Mouse (Mus musculus) cerebellum, adult 2 months (tissue): ENCODE measurements around the gene Emg1. TPM values are rescaled to one million over a fixed set of nuclear protein-coding genes. Genes with fewer than 3 reads are reported as not detected.
A peak's percentile ranks its signal among the peaks of the same experiment; 100 is the strongest.

Experiments used
- DNase-seq, 2 experiments: peaks; one replicate each; pipeline ENCODE4 v3.0.0; 2021
- H3K27ac ChIP-seq: fragments of 200-500 bp; 2 replicates; pipeline ENCODE4 v1.5.1; 2012; ENCODE audit warnings: low read length, control low read depth, inconsistent platforms; ENCODE audit not compliant: insufficient read depth
- H3K27me3 ChIP-seq: fragments of 200-500 bp; 2 replicates; pipeline ENCODE4 v1.6.1; 2012; ENCODE audit warnings: inconsistent platforms, mild to moderate bottlenecking, low read length, moderate library complexity; ENCODE audit not compliant: control insufficient read depth, insufficient read depth
- H3K4me1 ChIP-seq: fragments of 200-500 bp; 2 replicates; pipeline ENCODE4 v1.6.1; 2011; ENCODE audit warnings: low read length; ENCODE audit not compliant: control insufficient read depth, insufficient read depth
- H3K4me3 ChIP-seq: fragments of 200-500 bp; replicated peaks from 2 replicates; pipeline ENCODE3; 2011; ENCODE audit warnings: mild to moderate bottlenecking, low read depth, low read length, control low read depth; ENCODE audit not compliant: insufficient read depth
- CTCF ChIP-seq: fragments of 200-500 bp; IDR thresholded peaks from 2 replicates; pipeline ENCODE4 v1.5.1; 2011; ENCODE audit warnings: low read depth, mild to moderate bottlenecking, control low read depth, low read length, moderate library complexity, borderline replicate concordance; ENCODE audit not compliant: insufficient read depth
- POLR2A ChIP-seq: fragments of 200-500 bp; IDR thresholded peaks from 2 replicates; pipeline ENCODE4 v1.6.1; 2011; ENCODE audit warnings: low read length, control low read depth, borderline replicate concordance; ENCODE audit not compliant: insufficient read depth
- WGBS: fragments of 180-500 bp; shearing (Covaris S2); methylation state at CpG from one replicate; pipeline ENCODE4 v1.1.7; 2018; 5-methylcytosine and 5-hydroxymethylcytosine counted together
- polyA plus RNA-seq: library from polyadenylated mRNA; depleted of rRNA; stranded (reverse); fragments of >200 nt; gene quantifications from 2 replicates; pipeline ENCODE4 v1.2.3, GENCODE M21; 2012

The Emg1 gene
- polyA plus RNA-seq, 1 experiment = 93.3 TPM

DNA sequence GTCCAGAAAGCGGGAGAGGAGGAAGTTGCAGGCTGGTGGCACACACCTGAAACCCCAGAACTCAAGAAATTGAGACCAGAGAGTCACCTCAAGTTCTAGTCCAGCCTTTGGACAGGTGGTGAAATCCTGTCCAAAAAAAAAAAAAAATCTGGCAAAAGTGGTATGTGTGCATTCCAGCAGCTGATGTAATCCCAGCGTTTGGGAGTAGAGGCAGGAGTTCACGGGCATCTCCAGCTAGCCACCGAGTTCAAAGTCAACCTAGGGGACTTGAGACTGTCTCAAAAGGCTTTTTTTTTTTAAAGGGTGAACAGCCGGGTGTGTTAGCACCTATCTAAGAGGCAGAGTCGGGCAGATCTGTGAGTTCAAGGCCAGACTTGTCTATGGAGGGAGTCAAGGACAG lies 35.8 kb downstream of the Emg1 start:
- TF ChIP-seq CTCF (no peak), POLR2A (no peak)
- Histone ChIP-seq H3K27ac (no peak overlapping the region), H3K4me3 (no peak overlapping the region), H3K27me3 (no peaks in the 10 kb centered on the region), H3K4me1 (peaks cover 29% of the 10 kb centered on the region)
- peak in 1 of 2 experiments; percentile 46 for DNase-seq
- WGBS = 51% methylated on average over 6 of the region's 6 CpGs

DNA sequence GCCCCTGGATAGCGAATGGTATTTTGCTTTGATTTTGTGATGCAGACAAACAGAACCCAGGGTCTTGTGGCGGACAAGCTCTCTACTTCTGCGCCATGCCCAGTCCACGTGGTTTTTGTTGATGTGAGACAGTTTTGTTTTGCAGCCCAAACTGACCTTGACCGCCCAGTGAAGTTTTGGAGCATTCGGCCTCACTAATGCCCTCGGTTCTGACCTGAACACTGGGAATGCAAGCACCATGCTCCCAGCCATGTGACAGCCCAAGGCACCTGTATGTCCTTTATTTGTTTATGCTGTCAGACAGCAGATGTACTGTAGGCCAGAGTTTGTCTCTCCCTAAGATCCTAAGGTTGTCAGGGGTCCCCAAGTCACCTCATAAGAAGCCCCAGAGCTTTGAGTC lies 37.4 kb downstream of the Emg1 start:
- Histone ChIP-seq H3K27me3 (no peaks in the 10 kb centered on the region), H3K4me1 (peaks cover 37% of the 10 kb centered on the region), H3K27ac (no peak overlapping the region), H3K4me3 (no peak overlapping the region)
- TF ChIP-seq CTCF (no peak), POLR2A (no peak)
- 97% methylated on average over 7 of the region's 7 CpGs for WGBS
- DNase-seq = no peak

DNA sequence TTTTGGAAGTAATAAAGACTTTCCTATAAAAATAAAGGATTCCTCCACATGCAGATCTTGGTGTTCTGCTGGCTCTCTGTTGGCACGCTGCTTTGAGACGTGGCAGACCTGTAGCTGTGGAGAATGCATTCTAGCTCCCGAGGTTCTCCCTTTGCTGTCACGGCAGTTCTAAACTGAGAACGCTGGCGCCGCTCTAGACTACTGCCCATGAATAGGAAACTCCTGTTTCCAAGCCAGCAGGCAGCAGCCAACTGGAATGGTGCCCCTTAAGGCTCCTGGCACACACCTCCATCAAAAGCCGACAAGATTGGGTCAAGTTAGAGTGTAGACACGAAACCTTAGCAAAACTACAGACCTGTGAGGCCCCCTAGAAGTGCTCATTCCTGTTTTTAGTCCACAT lies 38.4 kb downstream of the Emg1 start:
- 8% methylated on average over 9 of the region's 9 CpGs for WGBS
- DNase-seq = peak; percentile 79 to 84
- Histone ChIP-seq H3K27ac (no peak overlapping the region), H3K4me3 (no peak overlapping the region), H3K27me3 (no peaks in the 10 kb centered on the region), H3K4me1 (peaks cover 42% of the 10 kb centered on the region)
- TF ChIP-seq POLR2A (no peak), CTCF (no peak)

DNA sequence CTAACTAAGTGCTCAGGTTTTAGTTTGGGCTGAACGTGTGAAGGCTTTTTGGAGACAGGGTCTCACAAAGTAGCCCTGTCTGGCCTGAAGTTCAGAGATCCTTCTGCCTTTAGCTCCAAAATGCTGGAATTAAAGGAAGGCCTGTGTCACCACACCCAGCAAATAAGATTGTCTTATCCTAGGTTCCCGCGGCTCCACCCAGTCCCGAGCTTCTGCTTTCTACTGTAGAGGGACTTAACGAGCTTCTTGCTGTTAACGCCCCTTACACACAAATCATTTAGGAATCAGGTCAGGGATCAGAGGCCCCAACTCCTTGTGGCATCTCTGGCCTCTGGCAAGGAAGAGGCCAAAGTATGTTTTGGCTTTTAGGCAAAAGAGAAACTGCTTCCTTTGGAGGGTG lies 39.9 kb downstream of the Emg1 start:
- H3K27ac ChIP-seq = no peak overlapping the region
- DNase-seq = no peak
- 82% methylated on average over 6 of the region's 6 CpGs for WGBS
- no peak for TF ChIP-seq POLR2A
- TF ChIP-seq CTCF = no peak
- peaks cover 46% of the 10 kb centered on the region for H3K4me1 ChIP-seq
- H3K27me3 ChIP-seq = no peaks in the 10 kb centered on the region
- no peak overlapping the region for H3K4me3 ChIP-seq

DNA sequence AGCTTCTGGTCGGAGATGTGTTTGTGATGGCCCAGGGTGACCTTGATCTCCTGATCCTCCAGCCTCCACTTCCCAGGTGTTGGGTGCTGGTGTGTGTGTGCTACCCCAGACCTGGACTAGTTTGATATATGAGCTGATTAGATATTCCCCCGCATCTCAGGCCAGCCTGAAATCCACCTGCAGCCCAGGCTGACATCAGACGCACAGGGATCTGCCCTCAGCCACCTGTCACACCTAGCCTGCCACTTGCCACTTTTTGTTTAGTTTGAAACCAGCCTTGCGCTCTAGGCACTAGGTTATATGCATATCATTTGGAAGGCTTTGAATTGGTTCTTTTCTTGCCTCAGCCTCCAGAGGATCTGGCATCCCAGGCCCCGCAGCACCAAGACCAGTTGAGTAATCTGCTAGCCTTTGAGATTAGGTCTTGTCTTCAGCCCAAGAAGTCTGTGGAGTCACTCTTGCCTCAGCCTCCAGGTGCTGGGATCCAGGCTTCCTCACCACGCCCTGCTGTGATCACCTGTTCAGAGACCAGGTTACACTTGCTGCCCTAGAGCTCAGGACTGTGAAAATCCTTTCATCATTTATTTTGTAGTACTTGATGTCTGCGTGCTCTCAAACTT lies 41.6 kb downstream of the Emg1 start:
- WGBS = 33% methylated on average over 7 of the region's 7 CpGs
- H3K27me3 ChIP-seq = no peaks in the 10 kb centered on the region
- H3K27ac ChIP-seq = peak overlapping the region; percentile 67
- H3K4me1 ChIP-seq = peaks cover 43% of the 10 kb centered on the region
- peak; percentile 57 to 68 for DNase-seq
- no peak overlapping the region for H3K4me3 ChIP-seq
- TF ChIP-seq POLR2A (no peak), CTCF (no peak)

DNA sequence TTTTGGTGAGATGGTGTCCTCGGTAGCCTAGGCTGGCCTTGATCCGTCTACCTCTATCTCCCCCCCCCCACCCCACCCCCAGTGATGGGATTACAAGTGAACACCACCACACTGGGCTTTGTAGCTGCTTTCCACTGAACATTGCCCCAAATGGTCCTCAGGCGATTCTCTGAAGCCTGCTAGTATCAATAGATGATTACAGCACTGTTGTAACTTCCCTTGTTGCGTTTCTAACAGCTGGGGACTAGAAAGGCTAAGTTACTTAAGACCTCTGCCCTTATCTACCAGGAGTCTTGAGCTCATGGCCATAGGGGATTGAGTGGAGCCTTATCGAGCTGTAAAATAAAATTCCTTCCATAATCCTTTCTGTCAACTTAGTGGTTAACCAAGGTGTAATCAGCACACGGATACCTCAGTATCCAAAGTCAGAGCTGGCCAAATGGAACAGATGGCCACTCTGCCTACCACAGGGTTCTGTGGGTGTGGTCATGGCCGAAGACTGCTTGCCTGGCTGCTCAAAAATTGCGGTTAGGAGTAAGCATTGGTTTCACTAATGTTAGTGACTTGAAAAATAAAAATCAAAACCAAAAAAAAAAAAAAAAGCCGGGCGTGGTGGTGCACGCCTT lies 42.6 kb downstream of the Emg1 start:
- peak overlapping the region; percentile 82 for H3K27ac ChIP-seq
- no peak overlapping the region for H3K4me3 ChIP-seq
- H3K4me1 ChIP-seq = peaks cover 43% of the 10 kb centered on the region
- peak; percentile 82 to 93 for DNase-seq
- TF ChIP-seq CTCF (no peak), POLR2A (no peak)
- WGBS = 19% methylated on average over 11 of the region's 11 CpGs
- H3K27me3 ChIP-seq = no peaks in the 10 kb centered on the region

DNA sequence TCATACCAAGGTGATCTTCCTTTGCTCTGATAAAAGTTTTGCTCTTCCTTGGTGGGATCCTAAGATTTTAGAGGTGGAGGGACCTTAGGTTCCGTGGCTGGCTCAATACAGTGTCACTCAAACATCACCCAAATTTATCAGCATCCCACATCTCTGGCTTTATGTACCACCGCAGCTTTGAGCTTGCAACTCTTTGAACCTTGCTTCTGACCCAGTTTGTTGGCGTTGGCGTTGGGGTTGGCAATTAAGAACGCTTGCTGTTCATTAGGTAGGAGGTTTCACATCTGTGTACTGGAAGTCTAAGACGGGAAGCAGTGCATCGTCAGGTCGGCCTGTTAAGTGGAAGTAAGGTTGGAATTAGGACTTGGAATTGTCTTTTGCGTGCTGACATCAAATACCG lies 47.0 kb downstream of the Emg1 start:
- no peak for DNase-seq
- peaks cover 13% of the 10 kb centered on the region; the same call in 1 of the 2 replicates for H3K4me1 ChIP-seq
- H3K4me3 ChIP-seq = no peak overlapping the region
- WGBS = 87% methylated on average over 10 of the region's 10 CpGs
- H3K27ac ChIP-seq = no peak overlapping the region
- TF ChIP-seq CTCF (no peak), POLR2A (no peak)
- H3K27me3 ChIP-seq = no peaks in the 10 kb centered on the region

DNA sequence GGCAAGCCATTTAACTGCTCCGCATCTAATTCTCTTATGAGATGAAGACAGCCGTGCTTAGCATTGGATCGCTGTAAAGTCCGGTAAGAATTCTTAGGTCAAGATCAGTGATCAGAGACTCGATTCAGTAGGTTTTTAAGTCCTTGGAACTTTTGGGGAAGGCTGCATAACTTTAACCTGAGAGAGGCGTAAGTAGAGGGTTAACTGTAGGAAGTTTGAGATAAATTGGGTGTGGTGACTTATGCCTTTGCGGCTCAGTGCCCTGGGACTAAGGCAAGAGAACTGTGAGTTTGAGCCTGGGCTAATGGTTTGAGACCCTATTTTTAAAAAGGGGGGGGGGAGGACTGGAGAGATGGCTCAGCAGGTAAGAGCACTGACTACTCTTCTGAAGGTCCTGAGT lies 47.7 kb downstream of the Emg1 start:
- no peaks in the 10 kb centered on the region for H3K27me3 ChIP-seq
- TF ChIP-seq CTCF (no peak), POLR2A (no peak)
- H3K4me1 ChIP-seq = peaks cover 13% of the 10 kb centered on the region; the same call in 1 of the 2 replicates
- DNase-seq = no peak
- no peak overlapping the region for H3K27ac ChIP-seq
- no peak overlapping the region for H3K4me3 ChIP-seq
- 86% methylated on average over 7 of the region's 7 CpGs for WGBS
